18 mouse cellular contexts compared by ENCODE assay signal in the genomic region with DNA sequence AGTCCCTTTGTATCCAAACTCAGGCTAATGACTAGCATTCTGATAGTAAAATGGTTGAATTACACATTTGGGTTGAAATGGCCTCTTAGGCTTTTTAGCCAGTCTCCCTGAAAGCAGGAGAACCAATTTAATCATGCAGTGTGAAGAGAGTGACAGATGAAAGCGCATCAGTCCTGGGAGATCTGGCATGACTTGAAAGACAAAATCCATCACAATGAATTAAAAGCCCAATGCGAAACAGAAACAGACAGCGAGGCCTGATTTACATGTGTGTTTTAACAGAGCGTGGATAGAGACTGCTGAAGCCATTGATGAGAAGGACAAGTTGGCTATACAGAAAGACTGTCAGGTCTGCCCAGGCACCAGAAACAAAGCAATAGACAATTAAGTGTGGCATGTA.
DNase-seq lines count a peak whose midpoint lies in the region; ATAC-seq lines count a peak whose summit lies in the region.
"Had no signal": no experiment of that assay in that cellular context is flagged by ENCODE, and none has a peak within 500 bp of the region (broad histone marks: within the 10 kb centered on the region; RNA-seq: fewer than 3 reads in every experiment).

No protein-coding gene starts in this region.

- H3K9ac ChIP-seq in midbrain, embryonic 12.5 days (replicated peaks), result no peak overlapping the region
- H3K9ac ChIP-seq in neural tube, embryonic 15.5 days (replicated peaks), result no peak overlapping the region
- H3K9ac ChIP-seq: embryonic facial prominence, embryonic 12.5 days; liver, embryonic 14.5 days had no signal

- DNase-seq in embryo, embryonic 10 days (ENCODE audit: low spot score), result peak; percentile 23
- no peak for DNase-seq in embryo, embryonic 9.5 days (ENCODE audit: extremely low spot score)
- peak; percentile 8 for DNase-seq in hindbrain, embryonic 10.5 days (ENCODE audit: low spot score)
- no peak for DNase-seq in urinary bladder, postnatal 25 days (ENCODE audit: low spot score)
- no peak for DNase-seq in adrenal gland, adult 18-20 months (ENCODE audit: low spot score in 2 of 2)
- DNase-seq in left cerebral cortex, postnatal 25 days (ENCODE audit: low spot score in 2 of 2), result no peak
- DNase-seq: cerebellum, adult 18-20 months; heart, adult 11 months; heart, postnatal 10 days; kidney, adult 8-10 months; left cerebral cortex, postnatal 4 days; lung, postnatal 14 days; thymus, postnatal 14 days had no signal

- WGBS in hindbrain, embryonic 10.5 days, result 34% methylated on average over 4 of the region's 4 CpGs
- 20% methylated on average over 4 of the region's 4 CpGs for WGBS in midbrain, embryonic 12.5 days
- 19% methylated on average over 4 of the region's 4 CpGs for WGBS in neural tube, embryonic 15.5 days

- no peak overlapping the region for H3K4me3 ChIP-seq in hindbrain, embryonic 10.5 days
- no peak overlapping the region for H3K4me3 ChIP-seq in midbrain, embryonic 12.5 days
- H3K4me3 ChIP-seq in neural tube, embryonic 15.5 days (replicated peaks), result no peak overlapping the region
- H3K4me3 ChIP-seq: embryonic facial prominence, embryonic 12.5 days; myocyte had no signal

- peak; percentile 90 for ATAC-seq in midbrain, embryonic 12.5 days (ENCODE audit: low FRiP score, low read depth)
- peak; percentile 81 for ATAC-seq in neural tube, embryonic 15.5 days (ENCODE audit: low FRiP score)

- no peaks in the 10 kb centered on the region for H3K36me3 ChIP-seq in hindbrain, embryonic 10.5 days
- H3K36me3 ChIP-seq in midbrain, embryonic 12.5 days, result no peaks in the 10 kb centered on the region
- H3K36me3 ChIP-seq in neural tube, embryonic 15.5 days, result no peaks in the 10 kb centered on the region
- H3K36me3 ChIP-seq: embryonic facial prominence, embryonic 12.5 days had no signal

- H3K4me2 ChIP-seq in midbrain, embryonic 12.5 days (replicated peaks), result no peak overlapping the region
- no peak overlapping the region for H3K4me2 ChIP-seq in neural tube, embryonic 15.5 days
- H3K4me2 ChIP-seq: embryonic facial prominence, embryonic 12.5 days had no signal

- intact Hi-C loops in left cerebral cortex, postnatal 25 days (cut with DNase I), result no loop called here

- H3K27ac ChIP-seq in hindbrain, embryonic 10.5 days, result no peak overlapping the region
- 0 out of 2 replicates have a peak overlapping the region, but pooled peaks have one; percentile 15 for H3K27ac ChIP-seq in midbrain, embryonic 12.5 days (replicated peaks)
- no peak overlapping the region for H3K27ac ChIP-seq in neural tube, embryonic 15.5 days (replicated peaks)
- H3K27ac ChIP-seq: embryonic facial prominence, embryonic 12.5 days; liver, embryonic 14.5 days had no signal

- no peaks in the 10 kb centered on the region for H3K27me3 ChIP-seq in hindbrain, embryonic 10.5 days (ENCODE audit: insufficient read depth, poor library complexity, severe bottlenecking)
- no peaks in the 10 kb centered on the region for H3K27me3 ChIP-seq in midbrain, embryonic 12.5 days
- H3K27me3 ChIP-seq in neural tube, embryonic 15.5 days (replicated peaks), result no peaks in the 10 kb centered on the region
- H3K27me3 ChIP-seq: embryonic facial prominence, embryonic 12.5 days had no signal

- peaks cover 4% of the 10 kb centered on the region; the same call in 1 of the 2 replicates for H3K4me1 ChIP-seq in hindbrain, embryonic 10.5 days (replicated peaks)
- 0 out of 2 replicates have a peak, but pooled peaks cover 3% of the 10 kb centered on the region for H3K4me1 ChIP-seq in midbrain, embryonic 12.5 days
- no peaks in the 10 kb centered on the region for H3K4me1 ChIP-seq in neural tube, embryonic 15.5 days
- H3K4me1 ChIP-seq: embryonic facial prominence, embryonic 12.5 days had no signal

- H3K9me3 ChIP-seq in hindbrain, embryonic 10.5 days, result no peaks in the 10 kb centered on the region
- no peaks in the 10 kb centered on the region for H3K9me3 ChIP-seq in midbrain, embryonic 12.5 days
- no peaks in the 10 kb centered on the region for H3K9me3 ChIP-seq in neural tube, embryonic 15.5 days (replicated peaks)
- H3K9me3 ChIP-seq: embryonic facial prominence, embryonic 12.5 days had no signal

Comparison
In these comparisons a context has a peak if more than half of its experiments do, and no peak if none do; other contexts are left out.
1. DNase-seq: peak in embryo, embryonic 10 days (single experiment) and hindbrain, embryonic 10.5 days (single experiment); none in embryo, embryonic 9.5 days (single experiment), urinary bladder, postnatal 25 days (single experiment), adrenal gland, adult 18-20 months (0 of 2) and left cerebral cortex, postnatal 25 days (0 of 2).